Mouse (Mus musculus): ENCODE results near the gene Capns1.
"Not testable (repeated sequence)": the region's sequence is repeated elsewhere in the genome, so short reads cannot be mapped to it uniquely, and the experiment has no call there.

The Capns1 gene

DNA sequence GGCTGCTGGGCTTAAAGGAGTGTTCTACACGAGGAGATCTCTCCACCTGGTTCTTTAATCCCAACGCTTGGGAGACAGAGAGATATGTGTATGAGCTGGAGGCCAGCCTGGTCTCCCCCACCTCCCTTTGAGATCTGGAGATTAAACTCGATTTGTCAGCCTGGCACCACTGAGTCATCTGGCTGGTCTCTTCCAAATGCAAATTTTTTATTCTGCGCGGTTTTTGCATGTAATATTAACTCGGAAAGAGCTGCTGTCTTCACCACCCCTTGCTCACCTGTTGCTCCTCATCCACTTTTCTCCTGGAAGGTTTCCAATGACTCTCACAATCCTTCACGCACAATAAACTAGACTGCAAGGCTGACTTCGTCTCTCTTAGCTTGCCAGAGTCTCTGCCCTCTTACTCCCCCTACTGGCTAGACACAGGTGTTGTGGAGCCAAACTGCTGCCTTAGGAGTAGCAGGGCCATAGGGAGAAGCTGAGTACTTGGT lies at the start of gene Capns1:
Gene Capns1 (minus strand): TSS at position 331 of the 491 bp plus-strand sequence.
- peak; percentile 72 for DNase-seq

DNA sequence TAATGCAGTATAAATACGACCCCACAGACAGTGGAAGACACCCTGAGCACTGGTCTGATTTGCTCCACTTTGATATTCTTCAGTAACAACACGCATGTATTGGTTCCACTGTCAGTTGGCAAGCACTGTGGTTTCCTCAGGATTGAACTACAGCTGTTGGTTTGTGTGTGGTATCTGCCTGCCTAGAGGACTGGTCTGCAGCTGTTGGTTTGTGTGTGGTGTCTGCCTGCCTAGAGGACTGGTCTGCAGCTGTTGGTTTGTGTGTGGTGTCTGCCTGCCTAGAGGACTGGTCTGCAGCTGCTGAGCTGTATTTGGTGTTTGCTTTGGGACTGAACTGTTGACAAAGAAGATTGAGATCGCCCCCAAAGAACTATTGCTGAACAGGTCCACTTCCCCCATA lies 38.8 kb upstream of the Capns1 start:
- DNase-seq, result not testable (repeated sequence)

DNA sequence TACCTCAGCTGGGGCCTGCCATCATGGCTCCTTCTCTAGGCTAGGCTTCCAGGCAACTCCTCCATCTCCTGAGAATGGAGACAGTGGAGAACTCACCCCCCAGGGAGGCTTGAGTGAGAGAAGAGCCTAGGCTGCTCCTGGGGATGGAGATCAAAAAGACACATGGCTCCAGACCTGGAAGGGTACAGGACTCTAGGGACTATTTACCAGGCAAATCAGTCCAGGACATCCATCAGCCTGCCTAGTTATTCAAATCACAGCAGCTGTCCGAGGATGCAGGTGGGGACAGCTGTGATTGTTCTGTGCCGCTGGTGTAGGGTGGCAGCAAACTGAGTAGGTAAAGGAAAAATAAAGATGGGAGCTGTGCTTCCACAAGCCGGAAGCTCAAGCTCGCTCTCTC lies 37.0 kb upstream of the Capns1 start, which contains the start of gene Ovol3:
Gene Ovol3 (minus strand): TSS at position 101 of the 400 bp plus-strand sequence.
- no peak for DNase-seq

DNA sequence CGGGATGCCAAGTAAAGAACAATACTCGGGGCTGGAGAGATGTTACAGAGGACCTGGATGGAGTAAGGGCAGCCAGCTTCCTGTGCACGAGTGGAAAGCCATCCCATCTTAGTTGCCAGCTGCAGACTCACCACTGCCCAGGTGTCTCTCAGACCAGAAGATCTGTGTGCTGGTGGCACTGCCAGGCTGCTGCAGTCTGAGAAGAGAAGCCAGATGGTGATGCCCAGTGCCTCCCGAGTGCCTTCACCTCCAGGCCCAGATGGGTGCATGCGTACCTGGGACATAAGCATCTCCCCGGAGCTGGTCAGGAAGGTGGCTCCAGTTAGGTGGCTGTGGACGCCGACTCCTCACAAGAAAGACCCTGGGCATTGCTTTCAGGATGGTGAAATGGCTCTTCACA lies 36.5 kb upstream of the Capns1 start:
- no peak for DNase-seq

DNA sequence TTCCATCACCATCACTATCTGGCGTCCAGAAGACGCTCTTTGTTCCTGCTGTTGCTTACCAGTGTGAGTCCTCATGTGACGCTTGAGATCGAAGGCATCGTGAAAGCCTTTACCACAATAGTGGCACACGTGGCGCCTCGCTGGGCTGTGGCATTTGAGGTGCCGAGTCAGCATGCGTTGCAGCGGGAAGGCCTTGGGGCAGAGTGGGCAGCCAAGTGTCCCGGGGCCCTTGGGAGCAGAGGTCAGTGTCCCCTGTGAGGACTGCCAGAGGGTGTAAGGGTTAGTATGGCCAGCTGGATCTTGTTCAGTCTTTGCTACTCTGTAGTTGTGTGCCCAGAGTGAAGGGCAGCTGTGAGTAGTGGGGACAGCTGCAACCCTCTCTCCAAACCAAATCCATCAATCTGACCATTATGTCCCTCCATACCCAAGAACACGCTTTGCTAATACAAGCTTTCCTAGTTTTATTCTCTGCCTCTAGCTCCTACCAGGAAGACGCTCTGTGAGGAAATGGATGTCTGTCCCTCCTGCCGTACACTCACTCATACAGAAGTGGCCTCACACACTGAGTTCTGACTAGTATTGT lies 35.8 kb upstream of the Capns1 start:
- no peak for DNase-seq

DNA sequence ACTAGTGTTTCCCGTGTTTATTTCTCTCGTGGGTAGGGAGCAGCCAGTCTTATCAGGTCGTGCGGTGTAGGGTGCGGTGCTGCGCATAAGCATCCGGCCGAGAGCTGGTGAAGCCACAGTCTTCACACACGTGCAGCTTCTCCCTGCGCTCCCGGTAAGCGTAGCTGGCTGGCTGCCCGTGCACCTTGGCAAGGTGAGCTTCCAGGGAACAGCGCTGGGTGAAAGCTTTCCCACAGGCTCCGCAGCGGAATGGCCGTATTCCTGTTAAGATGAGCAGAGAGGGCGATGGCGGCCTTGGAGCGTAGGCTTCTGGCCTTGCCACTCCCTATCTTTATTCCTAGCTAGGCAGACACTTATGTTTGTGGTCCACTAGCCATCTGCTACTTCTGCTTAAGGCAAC lies 34.8 kb upstream of the Capns1 start:
- DNase-seq, result peak; percentile 32

DNA sequence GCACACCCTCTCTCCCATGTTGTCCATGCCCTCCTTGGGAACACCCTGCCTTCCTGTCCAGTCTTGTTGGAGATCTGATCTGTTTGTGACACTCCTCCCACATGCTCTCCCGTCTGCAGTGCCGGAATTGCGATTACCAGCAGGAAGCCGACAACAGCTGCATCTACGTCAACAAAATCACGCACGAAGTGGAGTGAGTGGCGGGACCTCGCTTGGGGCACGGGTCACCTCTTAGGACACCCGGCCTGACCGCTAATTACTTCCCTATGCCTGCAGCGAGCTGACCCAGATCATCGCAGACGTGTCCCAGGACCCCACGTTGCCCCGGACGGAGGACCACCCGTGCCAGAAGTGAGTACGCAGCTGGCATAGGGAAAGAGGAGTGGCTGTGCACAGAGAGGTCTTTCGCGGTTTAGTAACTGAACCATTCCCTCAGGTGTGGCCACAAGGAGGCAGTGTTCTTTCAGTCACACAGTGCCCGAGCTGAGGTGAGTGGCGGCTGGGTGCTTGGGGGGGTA lies 34.1 kb upstream of the Capns1 start:
- peak; percentile 81 for DNase-seq

DNA sequence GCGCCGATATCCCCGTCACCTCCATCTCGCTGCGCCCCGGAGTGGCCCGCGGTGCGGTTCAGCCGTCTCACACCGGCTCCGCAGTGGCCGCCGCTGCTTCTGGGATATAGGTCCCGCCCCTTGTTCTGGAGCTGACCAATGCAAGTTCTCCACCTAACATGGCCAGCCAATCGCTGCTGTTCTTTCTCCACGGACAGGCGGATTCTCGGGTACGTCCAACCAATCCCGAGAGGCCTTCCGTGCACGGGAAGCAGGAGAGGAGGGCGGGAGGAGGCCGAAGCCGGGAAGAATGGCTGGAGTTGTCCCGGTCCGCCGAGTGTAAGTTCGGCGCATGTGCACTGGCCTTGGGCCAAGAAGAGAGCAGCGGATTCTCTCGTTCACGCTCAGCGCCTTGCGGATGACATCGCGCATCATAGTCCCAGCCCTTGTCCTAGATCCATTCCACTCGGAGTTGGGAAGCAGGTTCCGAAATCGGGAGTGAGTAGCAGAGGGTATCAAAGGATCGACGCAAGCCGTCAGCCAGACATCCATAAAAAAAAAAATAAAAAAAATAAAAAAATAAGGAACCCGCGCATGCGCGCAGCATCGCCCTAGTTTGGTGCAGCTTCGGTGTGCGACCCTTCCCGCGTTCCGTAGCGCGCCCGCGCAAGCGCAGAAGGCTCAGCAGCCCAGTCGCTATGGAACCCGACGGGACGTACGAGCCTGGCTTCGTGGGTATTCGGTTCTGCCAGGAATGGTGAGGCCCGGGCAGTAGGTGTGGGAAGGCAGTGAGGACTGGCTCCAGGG lies 33.3 kb upstream of the Capns1 start, which contains the start of the genes Polr2i and Tbcb:
Gene Polr2i (plus strand): TSS at position 280 of the 786 bp plus-strand sequence.
Gene Tbcb (minus strand): TSS at position 604 of the 786 bp plus-strand sequence.
- DNase-seq, result peak; percentile 98

DNA sequence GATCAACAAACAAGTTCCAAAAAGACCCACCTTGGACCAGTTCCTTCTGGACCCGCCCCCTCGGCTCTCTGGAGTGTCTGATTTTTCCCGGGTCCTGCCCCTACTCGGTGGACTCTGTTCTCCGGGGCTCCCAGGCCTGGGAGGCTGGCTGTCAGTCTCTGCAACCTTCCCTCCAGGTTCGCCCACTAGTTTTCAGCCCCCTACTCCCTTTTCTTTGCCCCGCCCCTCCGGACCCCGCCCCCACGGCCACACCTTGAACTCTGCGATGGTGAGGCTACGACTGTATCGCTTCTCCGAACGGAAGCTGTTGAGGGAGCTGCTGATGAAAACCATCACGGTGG lies 32.7 kb upstream of the Capns1 start:
- no peak for DNase-seq

DNA sequence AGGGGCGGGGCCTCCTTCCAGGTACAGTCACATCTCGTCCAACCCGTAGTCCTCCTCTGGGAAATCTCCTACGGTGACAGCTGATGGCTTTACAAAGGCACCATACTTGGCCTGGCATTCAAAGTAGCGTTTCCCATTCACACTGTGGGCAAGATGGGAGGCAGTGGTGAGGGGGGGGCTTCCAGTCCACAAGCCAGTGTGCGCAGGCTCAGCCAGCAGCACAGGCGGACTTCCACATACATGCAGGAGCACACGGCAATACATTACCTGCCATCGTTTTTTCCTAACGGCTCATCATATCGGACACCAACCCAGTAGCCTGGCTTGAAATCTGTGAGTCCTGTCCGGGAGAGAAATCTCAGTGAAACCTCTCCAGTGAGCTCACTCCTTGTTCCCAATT lies 25.6 kb upstream of the Capns1 start:
- DNase-seq, result no peak

DNA sequence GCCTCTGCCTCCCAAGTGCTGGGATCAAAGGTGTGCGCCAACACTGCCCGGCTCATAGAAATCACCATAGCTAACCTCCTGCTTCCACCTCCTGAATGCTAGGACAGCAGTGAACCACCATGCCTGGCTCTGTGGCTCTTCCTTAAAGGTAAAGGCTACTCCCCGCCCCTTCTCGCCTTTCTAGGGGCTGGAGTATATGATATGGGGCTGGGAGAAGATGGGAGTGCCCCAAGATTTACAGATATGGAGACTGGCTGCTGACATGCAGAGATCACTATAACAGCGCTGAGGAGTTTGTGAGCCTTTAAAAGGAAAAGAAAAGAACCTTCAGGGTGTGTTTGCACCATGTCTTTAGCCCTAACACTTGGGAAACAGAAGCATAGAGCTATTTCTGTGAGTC lies 23.6 kb upstream of the Capns1 start:
- no peak for DNase-seq

DNA sequence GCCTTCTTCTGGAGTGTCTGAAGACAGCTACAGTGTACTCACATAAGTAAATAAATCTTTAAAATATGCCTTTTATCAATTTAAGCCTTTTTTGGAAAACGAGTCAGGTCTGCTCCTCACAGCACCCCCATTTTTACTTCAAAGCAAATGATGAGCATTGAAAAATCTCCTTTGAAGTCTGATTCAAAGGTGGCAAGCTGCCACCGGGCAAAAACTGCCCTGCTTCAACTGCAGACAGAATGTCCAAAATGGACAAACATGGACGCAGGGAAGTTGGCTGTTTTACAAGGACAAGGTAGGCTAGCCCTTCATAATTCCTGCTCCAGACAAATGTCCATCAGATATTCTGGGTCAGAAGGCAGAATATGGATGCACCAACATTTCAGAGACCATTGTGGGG lies 22.8 kb upstream of the Capns1 start:
- DNase-seq, result no peak

DNA sequence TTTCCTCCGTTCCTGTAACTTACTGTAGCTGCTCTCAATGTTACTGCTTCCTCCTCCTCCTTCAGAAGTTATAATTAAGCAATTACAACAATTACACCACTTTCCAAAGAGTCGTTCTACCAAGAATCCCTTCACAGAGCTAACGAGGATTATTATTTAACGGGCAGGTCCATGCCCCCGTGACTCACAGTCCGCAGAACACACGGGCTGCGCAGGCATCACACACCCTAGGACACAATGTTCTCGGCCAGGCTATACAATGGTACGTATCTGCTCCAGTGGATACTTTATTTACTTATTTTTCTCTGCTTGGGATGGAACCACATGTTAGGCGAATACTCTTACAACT lies 21.4 kb upstream of the Capns1 start:
- DNase-seq, result no peak

DNA sequence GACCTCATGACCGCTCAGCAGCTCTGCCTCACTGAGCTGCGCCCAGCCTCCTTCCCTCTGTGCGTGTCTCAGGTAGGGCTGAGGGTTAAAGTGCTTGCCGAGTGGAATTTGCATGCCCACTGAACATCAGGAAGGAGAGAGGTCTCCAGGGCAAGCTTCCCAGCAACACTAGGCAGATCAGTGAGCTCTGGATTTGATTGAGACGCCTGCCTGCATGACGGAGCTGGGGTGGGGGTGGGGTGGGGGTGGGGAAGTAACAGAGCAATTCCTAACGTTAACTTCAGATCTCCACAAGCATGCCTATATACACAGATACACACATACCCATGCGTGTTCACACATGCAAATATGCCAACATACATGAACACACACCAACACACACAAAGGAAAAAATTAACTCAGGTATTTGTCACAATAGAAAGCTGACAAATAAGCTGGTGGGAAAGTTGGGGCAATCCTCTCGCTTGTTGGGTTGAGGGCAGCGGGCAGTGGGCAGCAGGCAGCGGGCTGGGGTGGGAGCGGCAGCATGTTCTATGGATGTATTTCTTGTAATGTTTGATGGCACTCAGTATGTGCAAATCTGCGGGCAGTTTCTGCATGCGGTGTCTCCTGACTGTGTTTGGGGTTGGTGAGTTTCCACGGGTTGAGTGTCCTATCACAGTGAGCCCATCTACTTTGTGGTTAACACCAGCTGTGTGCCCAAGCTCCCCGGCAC lies 20.8 kb upstream of the Capns1 start:
- peak; percentile 72 for DNase-seq

DNA sequence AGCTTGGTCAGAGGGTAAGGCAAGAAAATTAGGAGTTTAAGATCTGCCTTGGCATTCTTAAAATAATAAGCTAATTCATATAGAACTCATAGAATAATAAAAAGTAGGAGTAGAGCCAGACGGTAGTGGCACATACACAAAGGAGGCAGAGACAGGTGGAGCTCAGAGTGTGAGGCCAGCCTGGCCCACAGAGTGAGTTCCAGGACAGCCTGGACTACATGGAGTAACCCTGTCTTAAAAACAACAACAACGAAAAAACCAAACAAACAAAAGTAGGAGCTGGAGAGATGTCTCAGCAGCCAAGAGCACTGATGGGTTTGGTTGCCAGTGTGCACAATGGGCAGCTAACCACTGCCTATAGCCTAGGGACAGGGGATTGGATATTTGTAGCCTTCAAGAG lies 18.7 kb upstream of the Capns1 start:
- DNase-seq, result no peak

DNA sequence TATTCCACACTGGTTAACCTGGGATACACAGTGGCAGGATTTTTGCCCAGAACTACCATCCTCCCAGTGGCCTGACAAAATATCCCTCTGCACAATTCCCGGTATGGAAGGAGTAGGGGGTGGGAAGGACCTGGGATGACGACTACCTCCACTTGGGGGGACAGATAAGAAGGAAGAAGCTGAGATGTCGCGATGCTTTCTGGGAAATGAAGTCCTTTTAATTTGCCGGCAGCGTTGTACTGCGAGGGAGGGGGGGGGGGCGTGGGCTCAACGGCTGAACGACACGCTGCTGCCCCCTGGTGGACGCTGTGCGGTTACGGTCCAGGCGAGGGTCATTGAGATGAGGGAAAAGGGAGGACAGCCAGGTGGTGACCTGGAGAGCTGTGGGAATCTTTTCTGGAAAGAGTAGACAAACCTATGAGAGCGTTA lies 18.1 kb upstream of the Capns1 start:
- peak; percentile 89 for DNase-seq

DNA sequence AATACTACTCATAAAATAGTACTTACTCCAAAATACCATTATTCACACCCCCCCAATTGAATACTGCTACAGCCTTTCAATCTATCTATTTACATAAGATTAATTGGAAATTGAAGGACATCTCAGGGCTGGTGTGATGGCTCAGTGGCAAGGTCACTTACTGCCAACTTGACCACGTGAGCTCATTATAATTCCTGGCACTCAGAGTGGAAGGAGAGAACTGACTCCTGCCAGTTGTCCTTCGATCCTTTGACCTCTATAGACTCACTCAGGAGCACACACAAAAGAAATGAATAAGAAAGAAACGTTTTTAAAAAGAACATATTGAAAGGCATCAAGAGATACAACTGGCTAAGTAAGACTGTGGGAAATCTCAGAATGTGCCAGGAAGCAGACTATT lies 17.3 kb upstream of the Capns1 start:
- DNase-seq, result no peak

DNA sequence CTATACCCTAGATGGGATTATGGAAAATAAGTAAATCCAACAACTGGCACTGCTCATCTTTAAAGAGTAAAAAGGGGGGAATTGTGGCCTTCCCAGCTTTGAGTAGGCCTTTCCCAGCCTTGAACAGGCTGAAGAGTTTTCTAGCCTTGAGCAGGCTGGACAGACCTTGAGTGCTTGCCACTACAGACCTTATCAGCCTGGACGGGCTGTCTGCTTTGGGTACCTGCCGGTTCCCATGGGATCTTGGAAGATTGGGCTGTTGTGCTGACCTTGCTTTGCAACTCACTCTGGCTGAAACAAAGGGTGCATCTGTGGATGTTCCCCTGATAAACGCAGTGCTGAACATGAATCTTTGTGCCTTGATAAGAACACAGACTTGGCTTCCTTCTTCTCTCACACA lies 15.3 kb upstream of the Capns1 start:
- DNase-seq, result no peak

DNA sequence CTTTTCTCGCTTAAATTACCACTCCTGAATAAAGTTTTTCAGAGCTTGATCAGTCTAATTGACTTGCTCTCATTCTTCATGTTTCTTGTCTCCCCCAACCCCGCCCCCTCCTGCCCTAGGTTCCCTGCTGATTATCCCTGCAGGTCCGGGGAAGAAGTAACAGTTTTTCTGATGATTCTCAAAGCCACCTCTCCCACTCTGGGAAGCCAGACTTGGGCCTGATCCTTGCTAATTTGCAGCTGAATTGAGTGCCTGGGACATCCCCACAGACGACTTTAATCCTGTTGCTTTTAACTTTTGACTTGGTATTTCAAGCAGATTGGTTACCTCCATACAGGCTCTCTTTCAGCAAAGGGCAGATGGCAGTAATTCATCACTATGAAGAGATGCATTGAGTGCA lies 12.4 kb upstream of the Capns1 start:
- no peak for DNase-seq

DNA sequence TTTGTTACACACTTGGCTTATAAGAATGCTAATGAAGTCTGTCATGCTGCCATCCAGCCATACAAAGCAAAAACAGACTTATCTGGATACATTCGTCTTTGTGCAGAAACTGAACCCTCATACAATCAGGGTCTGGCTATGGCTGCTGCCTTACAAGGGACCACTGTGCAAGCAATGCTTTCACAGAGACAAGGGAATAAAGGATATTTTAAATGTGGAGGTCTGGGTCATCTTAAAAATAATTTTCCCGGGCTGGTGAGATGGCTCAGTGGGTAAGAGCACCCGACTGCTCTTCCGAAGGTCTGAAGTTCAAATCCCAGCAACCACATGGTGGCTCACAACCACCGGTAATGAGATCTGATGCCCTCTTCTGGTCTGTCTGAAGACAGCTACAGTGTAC lies 7.8 kb upstream of the Capns1 start:
- DNase-seq, result not testable (repeated sequence)

DNA sequence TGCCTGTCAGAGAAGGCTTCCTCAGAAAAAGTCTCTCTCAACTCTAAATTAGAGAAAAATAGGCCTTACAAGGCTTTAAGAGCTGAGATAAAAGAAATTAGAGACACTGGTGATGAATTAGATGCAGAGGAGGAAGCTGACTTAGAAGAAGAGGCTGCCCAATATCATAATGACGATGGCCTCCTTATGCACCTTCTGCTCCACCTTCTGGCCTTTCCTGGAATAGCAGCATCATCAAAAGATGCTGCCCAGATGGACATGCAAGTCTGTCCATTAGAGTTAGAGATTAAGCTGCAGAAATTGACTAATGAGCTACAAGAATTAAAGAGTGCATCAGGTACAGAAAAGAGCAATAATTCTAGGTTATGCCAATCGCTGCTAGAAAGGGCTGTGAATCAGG lies 6.8 kb upstream of the Capns1 start:
- DNase-seq, result peak; percentile 58

DNA sequence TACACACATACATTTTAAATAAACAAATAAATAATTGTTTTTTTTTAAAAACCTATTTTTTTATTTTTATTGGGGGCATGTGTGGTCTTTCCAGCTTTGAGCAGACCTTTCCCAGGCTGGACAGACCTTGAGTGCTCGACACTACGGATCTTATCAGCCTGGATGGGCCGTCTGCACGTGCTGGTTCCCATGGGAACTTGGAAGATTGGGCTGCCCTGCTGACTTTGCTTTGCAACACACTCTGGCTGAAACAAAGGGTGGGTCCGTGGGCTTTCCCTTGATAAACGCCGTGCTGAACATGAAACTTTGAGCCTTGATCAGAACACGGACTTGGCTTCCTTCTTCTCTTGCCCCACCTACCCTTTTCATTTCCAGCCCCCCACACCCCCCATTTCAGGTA lies 5.8 kb upstream of the Capns1 start:
- no peak for DNase-seq

DNA sequence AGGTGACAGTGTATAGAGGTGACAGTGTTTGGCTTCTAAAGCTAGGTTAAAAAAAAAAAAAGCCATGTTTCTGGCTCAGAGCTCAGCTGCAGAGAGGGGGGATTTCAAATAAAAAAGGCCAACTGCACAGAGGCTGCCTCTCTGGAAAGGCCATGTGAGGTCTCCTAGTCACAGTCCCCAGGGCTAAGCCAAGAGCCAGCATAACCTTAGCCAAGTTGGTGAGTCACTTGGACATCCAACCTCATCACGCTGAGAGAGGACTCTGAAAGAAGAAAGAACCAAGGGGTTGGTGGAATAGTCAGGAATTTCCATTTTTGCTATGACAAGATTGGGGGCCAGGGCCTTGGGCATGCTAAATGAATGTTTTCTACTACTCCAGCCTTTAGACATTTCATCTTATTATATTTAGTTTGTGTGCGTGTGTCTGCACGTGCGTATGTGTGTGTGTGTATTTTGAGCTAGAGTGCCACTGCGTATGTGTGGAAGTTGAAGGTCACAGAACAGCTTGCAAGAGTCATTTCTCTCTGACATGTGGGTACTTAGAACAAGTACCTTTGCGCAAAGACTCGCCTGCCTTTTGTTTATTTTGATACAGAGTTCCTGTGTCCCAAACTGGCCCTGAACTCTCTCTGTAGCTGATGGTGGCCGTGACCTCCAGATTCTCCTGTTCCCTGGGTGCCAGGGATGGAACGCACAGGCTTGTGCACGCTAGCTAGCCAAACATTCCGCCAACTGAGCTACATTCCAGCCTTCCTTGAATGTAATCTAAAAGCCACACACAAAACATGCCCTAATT lies 4.5 kb upstream of the Capns1 start:
- DNase-seq, result no peak
